Mouse (Mus musculus) liver, postnatal 0 days (tissue): Measurements from ENCODE around the gene Celsr1.

Source experiments
- CTCF ChIP-seq: sonication (generic); IDR thresholded peaks from 2 replicates; pipeline ENCODE4 v1.5.1; 2016; ENCODE audit warnings: antibody characterized with exemption, low read depth
- EP300 ChIP-seq: IDR thresholded peaks from 2 replicates; pipeline ENCODE4 v1.6.1; 2016; ENCODE audit warnings: antibody characterized with exemption, low read depth, mild to moderate bottlenecking

DNA sequence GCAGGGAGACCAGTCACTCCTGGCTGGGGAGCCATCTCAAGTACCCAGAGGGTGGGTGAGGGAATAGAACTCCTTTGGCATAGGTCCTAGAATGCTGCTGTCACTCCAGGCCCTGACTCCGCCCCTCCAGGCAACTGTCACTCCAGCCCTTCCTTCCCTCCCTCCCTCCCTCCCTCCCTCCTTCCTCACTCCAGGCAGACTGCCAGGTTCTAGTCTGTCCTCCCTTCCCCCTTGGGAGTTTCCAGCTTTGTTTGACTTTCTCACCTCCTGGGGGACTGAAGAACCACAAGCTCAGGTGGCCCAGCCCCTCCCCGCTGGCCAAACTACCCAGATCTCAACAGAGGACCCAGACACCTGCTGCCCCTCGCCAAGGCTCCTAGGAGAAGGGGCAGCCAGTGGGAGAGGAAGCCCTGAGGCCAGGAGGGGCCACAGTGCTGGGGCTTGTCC, 63.8 kb downstream of the Celsr1 start:
- TF ChIP-seq CTCF (no peak), EP300 (no peak)
